Mouse (Mus musculus): ENCODE results near the gene Henmt1. TPM values are rescaled to one million over a fixed set of nuclear protein-coding genes. Genes with fewer than 3 reads are reported as not detected.
A peak's percentile ranks its signal among the peaks of the same experiment; 100 is the strongest.

Henmt1 gene
- total RNA-seq, 2 experiments from 2014 or later: not detected

DNA sequence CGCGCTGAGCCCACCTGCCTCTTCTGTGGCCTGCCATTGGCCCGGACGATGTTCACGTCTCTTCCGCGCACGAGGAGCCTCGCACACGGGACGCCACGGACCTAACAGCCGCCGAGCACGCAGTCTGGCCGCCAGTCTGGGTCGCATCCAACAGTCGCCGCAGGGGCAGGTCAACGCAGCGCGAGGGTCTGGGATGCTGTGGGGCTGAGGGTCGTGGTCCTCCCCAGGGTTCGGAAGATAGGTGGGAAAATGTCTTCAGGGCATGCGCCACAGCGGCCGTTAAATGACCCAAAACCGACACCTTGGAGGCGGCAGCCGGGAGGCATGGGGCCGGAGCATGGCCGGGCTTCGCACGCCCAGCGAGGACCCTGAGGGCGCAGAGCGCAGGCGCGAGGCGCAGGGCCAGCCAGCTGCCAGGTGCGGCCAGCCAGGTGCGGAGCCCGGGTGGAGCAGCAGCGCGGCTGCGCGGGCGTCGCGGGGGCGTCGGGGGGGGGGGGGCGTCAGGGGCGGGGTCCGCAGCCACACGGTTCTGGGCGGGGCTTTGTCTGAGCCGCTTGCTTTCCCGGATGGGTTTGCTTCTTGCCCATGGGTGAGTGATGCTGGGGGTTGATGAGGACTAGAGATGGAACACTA is 444 bp downstream of the Henmt1 start, which contains the start of gene Gm9857:
Gm9857 (minus strand) TSS at position 445 of the 633 bp plus-strand sequence.
- DNase-seq (ENCODE audit: low spot score in 2 of 2): peak in 1 of 2 experiments; percentile 12

DNA sequence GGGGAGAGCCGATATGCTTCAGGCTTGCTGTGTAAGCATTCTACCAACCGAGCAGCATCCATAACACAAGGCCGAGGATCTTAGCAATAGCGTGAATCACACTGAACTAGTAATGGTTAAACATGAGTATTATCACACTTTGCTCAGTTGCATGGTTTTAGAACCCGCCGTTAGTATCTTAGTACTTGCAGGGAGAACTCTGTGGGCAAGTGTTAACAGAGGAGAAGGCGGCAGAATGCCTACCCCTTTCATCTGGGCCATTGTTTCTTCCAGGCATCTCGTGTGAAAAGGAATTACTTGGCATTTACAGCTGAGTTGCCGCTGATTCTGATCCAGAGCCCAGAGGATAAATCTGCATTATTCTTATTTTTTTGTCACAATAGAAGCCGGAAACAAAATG is 1.3 kb downstream of the Henmt1 start:
- no peak for DNase-seq (ENCODE audit: low spot score in 2 of 2)

DNA sequence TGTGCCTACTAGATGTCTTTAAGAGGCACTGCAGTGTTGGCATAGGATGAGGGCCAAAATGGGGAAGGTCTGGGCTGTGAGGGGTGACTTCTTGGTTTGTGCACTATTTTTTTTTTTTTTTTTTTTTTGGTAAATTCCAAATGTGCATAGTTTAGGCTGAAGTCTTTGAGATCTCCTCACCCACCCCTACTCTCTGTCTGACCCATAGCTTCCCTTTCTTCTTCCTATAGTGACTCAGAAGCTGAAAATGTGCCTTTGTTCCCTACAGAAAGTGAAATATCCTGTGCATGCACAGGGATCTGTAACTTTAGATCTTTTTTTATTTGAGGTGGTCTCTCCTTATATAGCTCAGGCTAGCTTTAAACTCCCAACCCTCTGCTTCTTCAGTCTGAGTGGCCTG is 18.3 kb downstream of the Henmt1 start:
- no peak for DNase-seq (ENCODE audit: low spot score in 2 of 2)

DNA sequence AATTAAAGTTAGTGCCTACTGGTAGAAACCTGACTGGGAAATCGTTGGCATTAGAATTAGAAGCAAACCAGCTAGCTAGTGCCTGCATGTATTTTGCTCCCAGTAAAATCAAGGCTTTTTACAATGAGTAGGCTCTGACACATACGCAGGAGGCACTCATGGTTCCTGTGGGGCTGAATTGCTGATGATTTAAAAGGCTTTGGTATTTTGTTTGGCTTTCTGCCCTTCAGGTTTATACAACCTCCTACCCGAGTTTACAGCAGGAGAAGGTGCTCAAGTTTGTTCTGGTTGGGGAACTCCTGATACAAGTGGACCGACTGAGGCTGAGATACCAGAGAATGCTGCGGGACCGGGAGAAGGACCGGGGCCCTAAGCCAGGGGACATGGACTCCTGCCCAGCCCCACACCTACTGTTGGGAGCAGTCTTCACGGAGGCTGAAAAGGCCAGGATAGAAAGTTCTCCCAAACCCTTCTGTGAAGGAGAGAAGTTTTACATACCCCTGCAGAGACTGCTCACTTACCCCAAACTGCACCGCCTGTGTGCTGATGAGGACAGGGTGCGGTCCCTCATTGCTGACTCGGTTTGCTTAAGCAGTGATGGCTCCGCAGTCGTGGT is 20.1 kb downstream of the Henmt1 start:
- peak in 1 of 2 experiments; percentile 13 for DNase-seq (ENCODE audit: low spot score in 2 of 2)

DNA sequence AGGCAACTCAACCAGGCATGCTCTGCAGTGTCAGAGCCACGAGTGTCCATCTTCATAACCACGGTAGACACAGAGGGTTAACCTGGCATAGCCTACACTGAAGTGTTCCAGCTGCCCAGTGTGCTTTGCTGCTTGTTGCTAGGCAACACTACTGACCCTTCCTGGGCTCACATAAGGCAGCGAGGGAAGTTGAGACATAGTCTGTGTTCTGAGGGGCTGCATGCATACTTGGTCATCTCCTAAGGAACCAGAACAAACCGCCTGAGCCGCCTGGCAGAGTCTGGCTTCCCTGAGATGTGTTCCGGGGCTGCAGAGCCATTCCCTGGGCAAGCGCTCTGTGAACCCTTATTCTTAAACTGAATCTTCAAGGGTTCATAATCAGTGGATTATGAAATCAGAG is 21.6 kb downstream of the Henmt1 start:
- DNase-seq (ENCODE audit: low spot score in 2 of 2): peak in 1 of 2 experiments; percentile 10

DNA sequence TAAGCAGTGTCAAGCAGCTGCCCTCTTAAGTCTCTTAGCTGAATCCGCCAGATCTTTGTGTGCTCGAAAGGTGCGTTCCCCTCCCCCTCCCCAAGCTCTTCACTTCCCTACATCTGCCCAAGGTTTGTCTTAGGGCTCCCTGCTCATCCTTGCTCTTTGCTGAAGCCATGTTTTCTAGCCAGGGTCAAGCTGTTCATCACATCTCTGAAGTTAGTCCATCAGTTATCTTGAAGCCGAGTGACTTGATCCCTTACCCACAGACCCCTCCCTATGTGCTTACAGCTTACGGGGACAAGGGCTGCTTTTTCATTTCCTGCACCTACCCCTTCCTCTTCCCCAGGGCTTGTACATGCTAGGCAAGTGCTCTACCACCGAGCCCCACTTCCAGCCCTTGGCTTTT is 22.0 kb downstream of the Henmt1 start:
- peak in 1 of 2 experiments; percentile 1 for DNase-seq (ENCODE audit: low spot score in 2 of 2)

DNA sequence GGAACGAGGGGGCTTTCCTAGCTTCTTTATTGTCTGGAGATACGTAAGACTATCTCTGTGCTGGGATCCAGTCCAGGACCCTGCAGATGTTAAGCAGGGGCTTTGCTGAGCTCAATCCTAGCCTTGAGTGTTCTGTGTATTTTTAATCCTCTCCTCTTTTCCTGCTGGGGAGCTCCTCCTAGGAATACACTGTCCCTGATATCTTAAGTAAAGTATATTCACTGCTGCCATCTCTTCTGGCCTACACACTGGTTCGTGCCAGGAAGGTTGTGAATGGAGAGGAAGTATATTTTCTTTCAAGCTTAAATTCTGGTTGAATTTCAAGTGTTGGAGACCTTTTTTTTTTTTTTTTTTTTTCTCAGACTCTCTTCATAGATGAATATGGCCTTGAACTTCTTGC is 23.6 kb downstream of the Henmt1 start:
- no peak for DNase-seq (ENCODE audit: low spot score in 2 of 2)

DNA sequence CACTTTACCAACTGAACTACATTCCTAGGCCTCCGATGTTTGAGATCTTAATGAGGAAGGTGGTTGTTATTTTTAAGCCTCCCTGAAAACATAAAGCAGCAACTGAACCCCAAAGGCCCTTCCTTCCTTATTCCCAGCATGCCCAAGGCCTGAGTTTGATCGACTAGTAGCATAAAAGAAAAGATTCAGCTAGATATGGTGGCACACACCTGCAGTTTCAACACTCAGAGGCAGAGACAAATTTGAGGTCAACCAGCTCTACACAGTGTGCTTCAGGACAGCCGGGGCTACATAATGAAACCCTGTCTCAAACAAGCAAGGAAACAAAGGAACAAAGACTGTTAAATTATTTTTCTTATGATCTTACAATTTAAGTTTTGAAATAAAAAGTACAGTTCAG is 24.1 kb downstream of the Henmt1 start:
- no peak for DNase-seq (ENCODE audit: low spot score in 2 of 2)

DNA sequence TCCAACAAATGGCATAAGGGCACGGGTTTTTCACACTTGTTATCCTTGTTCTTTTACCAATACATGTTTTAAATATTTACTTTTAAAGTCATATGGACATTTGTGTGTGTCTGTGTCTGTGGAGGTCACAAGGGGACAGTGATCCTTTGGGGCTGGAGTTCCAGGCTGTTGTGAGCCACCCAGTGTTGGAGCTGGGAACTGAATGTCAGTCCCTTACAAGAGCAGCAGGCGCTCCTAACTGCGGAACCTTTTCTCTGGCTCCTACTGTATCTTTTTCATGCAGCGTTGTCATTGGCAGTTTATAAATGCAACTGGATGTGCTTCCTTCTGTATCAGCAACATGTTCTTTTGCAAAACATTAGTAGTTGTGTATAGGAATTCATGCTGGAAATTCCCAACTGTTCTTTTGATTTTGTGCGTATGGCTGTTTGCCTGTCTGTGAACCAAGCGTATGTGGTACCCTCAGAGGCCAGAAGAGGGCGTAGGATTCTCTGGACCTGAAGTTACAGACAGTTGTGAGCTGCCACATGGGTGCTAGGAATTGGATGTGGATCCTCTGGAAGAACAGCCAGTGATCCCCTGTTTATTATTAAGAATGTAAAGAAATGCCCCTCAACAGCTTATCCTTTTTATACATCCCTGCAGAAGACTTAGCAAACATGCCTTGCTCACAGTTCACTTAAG is 24.8 kb downstream of the Henmt1 start:
- peak in 1 of 2 experiments; percentile 5 for DNase-seq (ENCODE audit: low spot score in 2 of 2)

GRCm38 (mm10) chr3:108966051-108966450 is 26.4 kb downstream of the Henmt1 start:
- peak in 1 of 2 experiments; percentile 12 for DNase-seq (ENCODE audit: low spot score in 2 of 2)

- no peak for DNase-seq (ENCODE audit: low spot score in 2 of 2)
These were observed 34.4 kb downstream of the Henmt1 start for GRCm38 (mm10) chr3:108973980-108974660.

- DNase-seq (ENCODE audit: low spot score in 2 of 2): no peak
These were observed 35.3 kb downstream of the Henmt1 start for GRCm38 (mm10) chr3:108974920-108975485.

DNA sequence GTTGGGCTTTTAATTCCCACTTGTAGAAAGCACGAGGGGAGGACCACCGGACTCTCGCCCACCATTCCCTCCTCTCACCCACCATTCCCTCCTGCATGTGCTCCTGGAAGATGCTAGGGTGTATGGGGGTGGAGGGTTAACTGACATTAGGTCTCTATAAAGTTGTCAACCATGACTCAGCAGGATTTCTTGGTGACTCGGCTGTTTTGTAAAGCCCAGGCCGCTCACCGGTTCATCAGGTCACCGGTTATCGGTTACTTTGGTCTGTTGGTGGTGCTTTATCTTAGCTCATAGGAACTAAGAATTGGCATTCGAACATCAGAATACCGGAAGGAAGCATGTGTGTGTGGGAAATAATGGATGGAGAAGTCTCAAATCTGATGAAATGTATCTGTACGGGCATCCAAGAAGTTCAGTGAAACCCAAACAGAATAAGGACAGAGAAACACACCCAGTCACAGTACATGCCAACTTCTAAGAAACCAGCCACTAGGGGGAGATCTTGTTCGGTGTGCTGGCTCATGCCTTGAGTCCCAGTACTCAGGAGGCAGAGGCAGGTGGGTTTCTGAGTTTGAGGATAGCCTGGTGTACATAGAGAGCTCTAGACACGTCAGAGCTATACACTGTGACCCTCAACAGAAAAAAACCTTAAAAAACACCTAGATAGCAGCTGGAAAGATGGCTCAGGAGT is 37.8 kb downstream of the Henmt1 start:
- DNase-seq (ENCODE audit: low spot score in 2 of 2): no peak

DNA sequence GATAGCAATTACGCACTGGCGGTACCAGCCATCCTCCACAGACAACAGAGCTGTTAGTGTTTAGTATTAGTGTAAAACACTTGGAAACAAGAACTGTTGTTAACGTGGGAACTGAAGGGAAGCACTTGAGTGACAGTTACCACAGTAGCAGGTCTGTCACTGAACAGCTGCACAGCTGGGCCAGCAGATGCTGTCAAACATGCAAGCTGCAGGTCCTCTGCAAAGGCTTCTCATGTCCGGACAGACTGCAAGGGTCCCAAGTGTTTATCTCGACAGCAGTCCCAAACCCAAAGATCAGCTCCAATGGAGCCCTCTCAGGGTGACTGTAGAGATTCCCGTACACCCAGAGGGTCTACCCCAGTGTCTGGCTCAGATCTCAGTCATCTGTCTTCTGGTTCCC is 42.3 kb downstream of the Henmt1 start:
- no peak for DNase-seq (ENCODE audit: low spot score in 2 of 2)

GRCm38 (mm10) chr3:108983989-108984388 is 44.3 kb downstream of the Henmt1 start:
- DNase-seq (ENCODE audit: low spot score in 2 of 2): no peak

- no peak for DNase-seq (ENCODE audit: low spot score in 2 of 2)
These were observed 46.9 kb downstream of the Henmt1 start for GRCm38 (mm10) chr3:108986534-108986933.

DNA sequence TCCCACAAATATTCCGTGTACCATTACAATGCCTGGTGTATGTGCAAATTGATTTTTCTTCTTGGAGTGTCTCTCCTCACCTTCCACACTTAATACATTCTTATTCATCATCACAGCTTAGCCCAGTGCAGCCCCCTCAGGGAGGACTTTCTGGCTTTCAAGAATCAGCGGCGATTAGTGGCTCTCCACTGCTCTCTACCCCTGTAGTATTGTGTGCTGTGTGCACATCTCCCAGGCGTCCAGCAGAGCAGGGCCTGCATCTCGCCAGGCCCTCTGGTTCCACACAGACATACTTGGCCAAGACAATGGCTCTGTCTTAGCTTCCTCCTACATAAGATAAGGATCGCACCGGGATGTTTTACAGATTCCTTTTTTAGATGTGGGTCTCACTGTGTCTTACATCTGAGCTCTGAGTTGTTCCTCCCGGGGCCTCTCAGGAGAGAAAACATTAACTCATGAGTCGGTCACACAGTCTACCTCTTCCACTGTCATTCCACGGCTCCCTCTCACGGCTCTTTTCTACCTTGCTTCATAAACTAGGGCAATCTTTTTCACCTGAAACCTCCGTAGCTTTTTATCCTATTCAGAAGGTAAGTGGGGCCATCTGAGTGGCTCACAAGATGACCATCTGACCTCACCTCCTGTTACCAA is 47.5 kb downstream of the Henmt1 start:
- DNase-seq (ENCODE audit: low spot score in 2 of 2): no peak

DNA sequence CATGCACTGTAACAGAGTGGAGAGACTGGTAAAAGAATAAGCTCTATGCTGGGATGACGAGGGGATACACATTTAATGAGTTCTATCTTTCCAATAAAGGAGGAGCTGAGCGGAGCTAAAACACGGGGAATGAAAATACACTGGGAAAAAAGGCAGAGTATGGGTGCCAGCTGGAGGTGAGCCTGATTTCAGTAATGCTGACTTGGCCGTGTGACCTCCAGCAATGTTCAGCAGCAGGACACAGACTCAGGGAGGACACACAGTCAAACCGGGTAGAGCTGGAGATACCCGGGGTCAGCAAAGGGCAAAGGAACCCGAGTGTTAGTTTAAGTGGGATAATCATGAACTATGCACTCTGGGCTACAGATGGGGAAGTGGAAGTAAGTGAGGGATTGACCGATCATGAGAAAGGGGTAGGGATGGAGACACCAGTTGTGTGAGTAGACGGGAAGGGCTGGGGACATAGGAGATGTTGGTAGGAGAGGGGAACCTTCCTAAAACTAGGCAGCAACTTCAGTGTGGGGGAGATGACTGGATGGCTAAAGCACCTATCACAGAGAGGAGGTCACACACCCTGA is 50.4 kb downstream of the Henmt1 start:
- DNase-seq (ENCODE audit: low spot score in 2 of 2): peak in 1 of 2 experiments; percentile 34

DNA sequence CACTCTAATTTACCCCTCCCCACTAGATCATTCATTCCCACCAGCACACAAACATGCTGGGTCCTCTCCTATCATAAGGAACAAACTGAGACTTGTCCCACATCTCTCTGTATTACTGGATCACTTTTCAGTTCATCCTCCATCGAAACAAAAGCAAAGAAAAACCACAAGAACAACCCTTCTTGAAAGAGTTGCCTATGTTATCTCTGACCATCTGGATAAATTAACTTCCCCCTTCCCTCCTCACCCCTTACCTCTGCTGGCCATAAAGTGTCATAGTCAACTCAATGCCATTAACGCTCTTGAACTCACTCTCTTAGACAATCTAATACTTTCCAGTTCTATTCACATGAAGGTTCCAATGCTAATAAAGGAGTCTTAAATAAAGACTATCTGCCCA is 54.8 kb downstream of the Henmt1 start:
- DNase-seq (ENCODE audit: low spot score in 2 of 2): no peak

DNA sequence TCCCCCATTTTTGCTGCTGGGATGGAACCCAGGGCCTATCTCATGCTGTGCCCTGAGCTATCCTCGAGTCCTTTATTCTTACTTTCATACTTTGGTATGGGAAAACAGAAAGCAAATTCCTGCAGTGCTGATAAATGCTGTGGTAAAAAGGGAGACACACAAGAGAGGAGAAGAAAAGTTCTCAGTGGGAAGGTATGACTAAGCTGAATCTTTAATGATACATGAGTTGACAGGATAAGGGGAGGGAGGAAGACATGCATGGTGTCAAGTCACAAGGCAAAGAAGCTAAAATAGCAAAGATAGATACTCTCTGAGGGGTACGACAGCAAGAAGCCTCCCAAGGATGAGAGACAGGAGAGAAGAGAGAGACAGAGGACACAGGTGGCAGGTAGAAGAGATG is 55.7 kb downstream of the Henmt1 start:
- DNase-seq (ENCODE audit: low spot score in 2 of 2): no peak

Measured in gastrocnemius, postnatal 4 days (tissue).